Mouse (Mus musculus) cerebellum, adult 18-20 months (tissue): ENCODE measurements around the gene Use1.
"Not testable (repeated sequence)": the region's sequence is repeated elsewhere in the genome, so short reads cannot be mapped to it uniquely, and the experiment has no call there.

Source experiments
- DNase-seq, 2 experiments: peaks; one replicate each; pipeline ENCODE4 v3.0.0; 2021

The Use1 gene

DNA sequence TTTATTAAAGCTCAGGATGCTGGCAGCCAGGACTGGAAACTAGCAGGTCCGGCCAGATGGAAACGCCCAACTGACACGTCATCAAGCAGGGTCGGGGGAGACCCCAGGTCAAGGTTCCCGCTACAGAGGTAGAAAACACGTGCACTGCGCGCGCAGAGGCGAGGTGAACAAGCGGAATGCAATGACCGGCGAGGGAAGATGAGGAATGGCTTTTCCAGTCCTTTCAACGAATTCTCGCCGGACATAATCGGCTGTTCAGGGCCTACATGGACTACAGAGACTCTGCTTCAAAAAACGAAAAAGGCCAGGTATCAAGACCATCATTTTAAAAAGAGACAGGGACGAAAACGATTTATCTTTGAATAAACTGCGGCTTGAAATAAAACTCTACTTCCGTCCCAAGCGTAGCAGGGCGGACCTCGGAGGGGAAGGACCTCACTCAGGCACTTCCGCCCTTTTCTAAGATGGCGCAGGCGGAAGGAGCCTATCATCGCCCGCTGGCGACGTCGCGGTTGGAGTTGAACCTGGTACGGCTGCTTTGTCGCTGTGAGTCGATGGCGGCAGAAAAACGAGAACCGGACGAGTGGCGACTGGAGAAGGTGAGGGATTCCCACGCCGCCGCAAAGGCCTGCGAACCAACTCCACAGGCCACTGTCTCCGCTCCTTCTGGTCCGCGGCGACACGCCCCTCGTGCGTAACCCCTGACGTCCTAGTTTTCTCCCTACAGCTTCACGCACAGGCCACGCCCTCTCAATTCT, at the start of gene Use1:
Use1 (plus strand) TSS at position 78 of the 758 bp plus-strand sequence.
- DNase-seq: peak; percentile 91 to 95

DNA sequence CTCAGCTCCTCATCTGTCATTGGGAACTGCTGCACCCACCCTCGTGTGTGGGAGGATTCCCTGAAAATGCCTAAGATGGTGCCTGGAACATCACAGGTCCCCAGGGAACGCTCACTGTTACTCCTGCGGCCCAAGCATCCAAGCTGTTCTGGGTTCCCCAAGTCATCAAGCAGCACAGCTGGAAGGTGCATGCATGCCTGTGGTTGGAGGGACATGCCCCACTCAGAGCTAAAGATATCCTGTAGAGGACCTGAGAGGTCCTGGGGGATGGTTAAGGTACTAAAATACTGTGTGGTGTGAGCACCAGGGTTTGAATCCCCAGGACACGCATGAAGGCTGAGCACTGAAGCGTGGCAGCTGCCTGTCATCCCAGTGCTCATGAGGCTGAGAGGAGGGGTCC, 48.0 kb upstream of the Use1 start:
- not testable (repeated sequence) for DNase-seq

DNA sequence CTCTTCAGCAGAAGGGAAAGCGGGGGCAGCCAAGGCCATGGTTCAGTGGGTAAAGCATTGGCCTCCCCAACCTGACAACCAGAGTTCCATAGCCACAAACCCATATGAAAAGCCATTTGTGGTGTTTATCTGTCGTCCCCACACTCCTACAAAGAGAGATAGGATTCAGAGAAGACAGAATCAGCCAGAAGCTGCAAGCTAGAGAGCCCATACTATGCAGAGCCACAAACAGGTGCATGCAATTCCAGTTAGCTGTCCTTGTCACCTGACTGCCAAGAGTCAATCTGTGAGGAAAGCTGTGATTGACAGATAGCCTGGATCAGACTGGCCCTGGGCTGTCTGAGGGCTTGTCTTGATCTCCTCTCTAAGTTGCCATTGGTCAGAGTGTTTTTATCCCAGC, 46.9 kb upstream of the Use1 start:
- not testable (repeated sequence) for DNase-seq

DNA sequence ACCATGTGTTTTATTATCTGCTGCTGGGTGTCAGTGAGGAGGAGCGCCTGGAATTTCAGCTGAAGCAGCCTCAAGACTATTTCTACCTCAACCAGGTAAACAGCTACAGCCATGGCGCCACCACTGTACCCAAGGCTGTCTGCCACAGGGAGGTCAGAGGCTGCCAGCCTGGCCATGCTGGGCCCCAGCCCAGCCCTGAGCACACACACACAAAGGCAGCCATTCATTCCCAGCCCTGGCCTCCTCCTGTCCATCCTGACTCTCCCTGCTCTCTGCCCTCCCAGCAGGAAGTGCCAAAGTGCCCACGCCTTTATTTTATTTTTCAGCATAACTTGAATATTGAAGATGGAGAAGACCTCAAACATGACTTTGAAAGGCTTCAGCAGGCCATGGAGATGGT, 43.7 kb upstream of the Use1 start:
- DNase-seq: peak in 1 of 2 experiments; percentile 6

DNA sequence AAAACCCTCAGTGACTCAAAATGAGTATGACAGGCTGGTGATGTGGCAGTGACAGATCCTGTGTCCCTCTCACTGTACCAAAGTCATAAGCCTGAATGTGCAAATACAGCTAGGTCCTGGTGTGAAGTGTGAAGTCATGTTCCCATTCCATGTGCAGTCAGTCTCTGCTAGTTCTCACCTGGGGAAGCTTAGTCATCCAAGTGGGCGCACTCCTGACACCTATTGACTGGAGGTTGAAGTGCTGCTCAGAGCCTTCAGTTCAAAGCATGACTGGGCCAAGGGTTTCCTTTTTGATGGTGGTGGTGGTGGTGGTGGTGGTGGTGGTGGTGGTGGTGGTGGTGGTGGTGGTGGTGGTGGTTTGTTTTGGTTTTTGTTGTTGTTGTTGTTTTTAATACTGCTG, 41.8 kb upstream of the Use1 start:
- DNase-seq: no peak

DNA sequence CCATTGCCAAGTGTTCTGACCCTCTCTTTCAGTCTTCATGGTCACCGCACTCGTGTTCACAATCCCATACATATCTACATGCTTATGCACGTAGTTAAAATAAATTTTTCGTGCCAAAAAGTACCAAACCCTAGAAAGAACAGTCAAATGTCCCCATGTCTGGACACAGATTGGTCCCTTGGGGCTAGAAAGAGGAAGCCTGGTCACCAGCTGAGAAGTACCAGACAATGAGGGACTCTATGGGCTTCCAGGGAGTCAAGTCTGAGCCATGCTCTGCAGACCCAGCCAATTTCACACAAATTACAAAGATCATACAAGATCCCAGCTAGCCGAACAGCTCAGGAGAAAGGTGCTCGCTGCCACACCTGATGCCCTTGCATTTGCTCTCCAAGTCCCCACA, 28.8 kb upstream of the Use1 start:
- DNase-seq: not testable (repeated sequence)

DNA sequence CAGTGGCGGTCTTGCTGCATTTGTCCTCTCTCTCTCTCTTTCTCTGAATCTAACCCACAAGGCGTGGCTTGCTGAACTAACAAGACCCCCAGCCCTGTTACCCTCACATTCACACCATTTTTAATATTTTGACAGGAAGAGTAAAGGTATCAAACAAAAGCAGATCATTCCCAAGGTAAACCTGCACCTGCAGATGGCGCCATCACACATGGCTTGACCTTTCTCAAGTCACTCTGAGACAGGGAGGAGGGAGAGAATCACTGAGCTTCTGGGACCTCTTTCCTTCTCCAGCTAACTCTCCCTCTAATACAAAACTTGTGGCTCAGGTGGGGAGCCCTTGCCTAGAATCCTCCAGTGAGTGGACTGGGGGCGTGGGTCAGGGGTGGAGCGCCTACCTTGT, 26.0 kb upstream of the Use1 start:
- peak; percentile 35 to 36 for DNase-seq

DNA sequence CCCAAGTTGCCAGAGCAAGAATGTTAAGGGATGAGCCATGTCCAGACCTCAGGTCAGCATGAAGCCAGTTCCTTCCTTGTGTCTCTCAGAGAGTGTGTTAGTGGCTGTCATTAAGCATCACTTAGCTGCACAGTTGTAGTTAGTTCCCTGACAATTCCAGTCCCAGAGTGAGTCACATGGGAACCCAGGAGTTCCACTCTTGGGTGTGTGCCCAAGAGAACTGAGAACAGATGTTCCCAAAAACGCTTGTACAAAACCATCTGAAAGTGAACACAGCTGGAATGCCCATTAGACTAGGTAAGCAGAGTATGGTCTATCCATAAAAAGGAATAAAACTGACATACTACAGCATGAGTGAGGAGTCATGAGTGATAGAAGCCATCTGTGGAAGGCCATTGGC, 20.1 kb upstream of the Use1 start:
- DNase-seq: no peak

DNA sequence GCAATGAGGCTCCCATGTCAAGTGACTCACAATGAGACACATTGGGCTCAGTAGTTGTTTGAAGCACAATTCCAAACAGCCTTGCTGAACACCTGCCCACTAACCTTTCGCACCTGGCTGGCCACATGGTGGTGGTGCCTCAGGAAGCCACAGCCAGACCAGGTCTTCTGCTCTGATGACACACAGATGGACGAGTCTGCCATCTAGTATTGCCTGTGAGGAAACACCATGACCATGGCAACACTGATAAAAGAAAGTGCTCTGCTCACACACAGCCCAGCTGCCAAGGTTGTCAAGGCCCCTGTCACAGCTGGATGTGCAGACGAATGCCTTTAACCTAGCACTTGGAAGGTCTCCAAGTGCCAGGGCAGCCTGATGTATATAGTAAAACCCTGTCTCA, 15.5 kb upstream of the Use1 start:
- DNase-seq: no peak

DNA sequence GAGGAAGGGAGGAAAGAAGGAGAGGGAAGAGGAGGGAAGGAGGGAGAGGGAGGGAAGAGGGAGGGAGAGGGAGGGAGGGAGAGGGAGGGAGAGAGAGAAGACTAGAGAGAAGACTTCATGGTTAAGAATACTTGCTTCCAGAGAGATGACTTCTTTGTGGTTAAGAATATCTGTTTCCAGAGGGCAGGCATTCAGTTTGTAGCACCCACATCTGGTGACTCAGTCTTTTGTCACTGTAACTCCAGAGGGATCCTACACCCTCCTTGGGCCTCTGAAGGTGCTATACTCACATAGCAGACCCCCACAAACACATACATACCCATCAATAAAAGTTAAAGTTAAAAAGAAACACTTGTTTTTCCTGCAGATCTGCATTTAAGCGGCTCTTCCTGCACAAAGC, 15.1 kb upstream of the Use1 start:
- no peak for DNase-seq

DNA sequence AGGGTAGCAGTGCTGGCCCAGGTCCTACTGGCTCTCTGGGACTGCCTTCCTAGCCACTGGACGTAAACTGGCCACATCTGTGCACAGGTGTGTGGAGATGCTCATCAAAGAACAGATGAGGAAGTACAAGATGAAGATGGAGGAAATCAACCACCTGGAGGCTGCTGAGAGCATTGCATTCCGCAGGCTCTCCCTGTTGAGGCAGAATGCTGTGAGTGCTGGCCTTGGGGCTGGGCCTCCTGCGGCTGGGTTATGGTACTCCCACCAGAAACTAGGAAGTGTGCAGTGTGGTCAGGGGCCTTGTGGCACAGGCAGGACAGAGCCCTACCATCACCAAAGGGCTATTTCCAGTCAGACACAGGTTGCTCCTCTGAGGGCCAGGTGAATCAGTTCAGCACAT, 8.6 kb upstream of the Use1 start:
- no peak for DNase-seq

DNA sequence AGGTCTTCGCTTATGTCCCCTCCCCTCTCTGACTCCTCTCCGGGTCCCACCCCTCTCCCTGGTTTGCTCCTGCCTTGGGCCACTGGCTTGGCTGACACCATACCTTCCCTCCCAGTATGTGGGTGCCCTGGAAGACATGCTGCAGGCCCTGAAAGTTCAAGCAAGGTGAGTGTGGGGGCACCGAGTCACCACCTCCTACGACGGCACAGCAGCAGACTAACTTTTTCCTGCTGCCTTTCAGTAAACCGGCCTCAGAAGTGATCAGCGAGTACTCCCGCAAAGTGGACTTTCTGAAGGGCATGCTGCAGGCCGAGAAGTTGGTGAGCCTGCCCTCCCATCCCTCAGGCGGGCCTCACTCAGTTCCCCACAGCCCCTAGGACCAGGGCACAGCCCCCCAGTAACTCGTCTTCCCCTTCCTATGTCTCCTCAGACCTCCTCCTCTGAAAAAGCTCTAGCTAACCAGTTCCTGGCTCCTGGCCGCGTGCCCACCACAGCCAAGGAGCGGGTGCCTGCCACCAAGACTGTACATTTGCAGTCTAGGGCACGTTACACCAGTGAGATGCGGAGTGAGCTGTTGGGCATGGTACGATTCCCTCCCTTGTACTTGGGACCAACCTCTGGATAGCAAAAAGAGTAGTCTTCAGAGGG, 1.0 kb downstream of the Use1 start:
- DNase-seq: peak in 1 of 2 experiments; percentile 56

DNA sequence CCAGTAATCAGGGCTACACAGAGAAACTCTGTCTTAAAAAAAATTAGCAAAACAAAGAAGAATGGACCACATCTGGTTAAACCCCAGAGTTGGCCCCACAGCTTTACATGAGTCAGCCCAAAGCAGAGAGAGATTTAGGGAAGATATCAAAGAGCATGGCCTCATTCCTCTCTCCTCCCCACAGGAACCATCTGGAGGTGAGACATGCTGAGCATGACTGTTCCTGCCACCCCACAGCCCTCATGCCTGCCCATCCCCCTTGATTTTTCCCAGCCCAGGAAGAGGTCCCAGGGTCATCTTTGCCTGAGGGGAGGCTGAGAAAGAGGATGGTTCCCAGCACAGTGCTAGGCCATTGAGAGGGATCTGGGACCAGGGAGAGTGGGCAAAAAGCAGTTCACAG, 1.7 kb downstream of the Use1 start:
- no peak for DNase-seq

DNA sequence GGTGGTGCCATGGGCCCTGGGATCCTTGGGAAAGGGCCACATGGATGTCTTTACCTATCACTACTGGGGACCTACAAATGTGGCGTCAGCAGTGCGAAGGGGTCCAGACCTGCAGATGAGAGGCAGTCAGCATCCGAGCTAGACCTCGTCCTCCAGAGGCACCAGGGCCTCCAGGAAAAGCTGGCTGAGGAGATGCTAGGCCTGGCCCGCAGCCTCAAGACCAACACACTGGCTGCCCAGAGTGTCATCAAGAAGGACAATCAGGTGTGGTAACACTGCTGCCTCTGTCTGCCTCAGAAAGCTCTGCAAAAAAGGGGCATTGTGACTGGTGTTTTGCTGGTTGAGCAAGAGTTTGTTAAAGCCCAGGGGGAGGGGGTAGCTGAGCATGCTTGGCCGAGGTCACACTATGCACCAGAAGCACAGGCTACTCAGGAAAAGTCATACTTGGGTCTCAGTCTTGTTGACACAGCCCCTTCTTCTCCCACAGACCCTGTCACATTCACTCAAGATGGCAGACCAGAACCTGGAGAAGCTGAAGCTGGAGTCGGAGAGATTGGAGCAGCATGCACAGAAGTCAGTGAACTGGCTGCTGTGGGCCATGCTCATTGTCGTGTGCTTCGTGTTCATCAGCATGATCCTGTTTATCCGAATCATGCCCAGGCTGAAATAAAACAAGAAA, 2.5 kb downstream of the Use1 start:
- no peak for DNase-seq

DNA sequence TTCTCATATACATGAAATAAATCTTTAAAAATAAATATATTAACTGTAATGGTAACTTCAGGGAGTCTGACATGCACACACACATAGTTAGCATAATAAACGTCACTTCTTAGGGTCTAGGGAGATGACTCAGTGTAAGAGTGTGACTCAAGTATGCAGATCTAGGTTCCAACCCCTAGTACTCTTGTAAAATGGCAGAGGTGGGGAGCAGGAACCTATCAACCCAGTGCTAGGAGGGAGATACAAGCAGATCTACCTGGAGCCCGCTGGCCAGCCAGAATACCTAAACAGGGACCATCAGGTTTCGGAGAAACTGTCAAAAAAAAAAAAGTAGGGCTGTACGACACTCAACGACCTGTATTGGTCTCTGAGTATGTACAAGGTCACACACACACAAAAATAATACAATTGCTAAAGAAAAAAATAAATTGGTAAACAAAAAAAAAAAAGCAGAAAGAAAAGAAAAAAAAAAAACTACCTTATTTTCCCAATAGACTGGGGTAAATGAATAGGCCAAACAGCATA, 4.1 kb downstream of the Use1 start:
- peak in 1 of 2 experiments; percentile 38 for DNase-seq

DNA sequence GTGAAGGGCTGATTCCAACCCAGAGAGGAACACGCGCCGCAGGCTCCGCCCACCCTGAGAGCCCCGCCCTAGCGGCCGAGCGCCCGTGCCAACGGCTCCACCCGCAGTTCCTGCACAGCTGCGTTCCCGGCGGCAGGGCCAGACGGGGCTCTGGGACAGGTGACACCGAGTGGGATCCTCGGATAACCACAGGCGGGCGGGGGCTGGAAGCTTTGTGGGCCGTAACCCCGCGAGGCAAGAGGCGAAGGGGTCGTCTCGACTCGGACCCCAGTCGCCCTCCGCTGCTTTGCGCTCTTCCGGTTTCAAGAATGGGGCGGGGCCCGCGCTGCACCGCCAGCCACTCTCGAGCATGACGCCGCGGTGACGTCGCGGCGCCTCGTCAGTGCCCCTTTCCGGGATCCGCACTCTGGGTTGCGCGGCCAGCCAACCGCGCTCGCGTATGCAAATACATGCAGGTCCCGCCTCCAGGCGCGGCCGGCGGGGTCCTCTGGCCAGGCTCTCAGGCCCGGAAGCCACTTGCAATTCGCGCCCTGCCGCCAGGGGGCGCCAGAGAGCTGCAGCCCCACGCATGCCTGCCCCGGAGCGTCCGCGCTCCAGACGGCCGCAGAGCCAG, 4.7 kb downstream of the Use1 start, which contains the start of gene Ocel1:
Ocel1 (plus strand) TSS at position 63 of the 613 bp plus-strand sequence.
- peak; percentile 95 to 96 for DNase-seq

DNA sequence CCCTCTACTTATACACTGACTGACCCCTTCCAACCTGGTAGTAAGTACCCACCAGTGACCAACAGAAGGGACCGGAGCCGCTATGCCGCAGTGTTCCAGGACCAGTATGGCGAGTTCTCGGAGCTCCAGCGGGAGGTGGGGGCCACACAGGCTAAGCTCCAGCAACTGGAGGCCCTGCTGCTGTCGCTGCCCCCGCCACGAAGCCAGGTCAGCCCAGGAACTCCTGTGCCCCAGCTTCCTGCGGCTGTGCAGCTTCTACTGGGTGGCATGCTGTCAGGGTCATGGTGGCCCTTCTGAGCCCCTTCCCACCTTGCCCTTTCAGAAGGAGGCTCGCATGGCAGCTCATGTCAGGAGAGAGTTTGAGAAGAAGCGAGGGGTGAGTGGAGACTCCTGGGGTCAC, 5.8 kb downstream of the Use1 start:
- DNase-seq: peak in 1 of 2 experiments; percentile 34

DNA sequence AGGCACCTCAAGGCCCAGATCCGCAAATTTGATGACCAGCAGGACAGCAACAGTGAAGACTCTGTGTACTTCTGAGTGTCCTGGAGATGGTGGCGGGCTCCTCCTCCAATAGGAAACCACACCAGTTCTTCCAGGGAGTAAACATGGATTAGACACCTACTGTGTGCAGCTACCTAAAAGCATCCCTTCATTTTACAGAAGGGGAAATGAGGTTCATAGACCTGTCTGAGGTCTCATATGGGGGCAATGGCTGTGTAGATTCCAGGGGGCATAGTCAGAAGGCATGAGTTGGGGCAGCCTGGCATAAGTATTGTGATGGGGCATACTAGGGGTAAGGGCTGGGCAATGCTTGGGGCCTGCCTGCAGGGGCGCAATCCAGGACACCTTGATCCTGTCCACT, 6.4 kb downstream of the Use1 start:
- DNase-seq: peak in 1 of 2 experiments; percentile 23

DNA sequence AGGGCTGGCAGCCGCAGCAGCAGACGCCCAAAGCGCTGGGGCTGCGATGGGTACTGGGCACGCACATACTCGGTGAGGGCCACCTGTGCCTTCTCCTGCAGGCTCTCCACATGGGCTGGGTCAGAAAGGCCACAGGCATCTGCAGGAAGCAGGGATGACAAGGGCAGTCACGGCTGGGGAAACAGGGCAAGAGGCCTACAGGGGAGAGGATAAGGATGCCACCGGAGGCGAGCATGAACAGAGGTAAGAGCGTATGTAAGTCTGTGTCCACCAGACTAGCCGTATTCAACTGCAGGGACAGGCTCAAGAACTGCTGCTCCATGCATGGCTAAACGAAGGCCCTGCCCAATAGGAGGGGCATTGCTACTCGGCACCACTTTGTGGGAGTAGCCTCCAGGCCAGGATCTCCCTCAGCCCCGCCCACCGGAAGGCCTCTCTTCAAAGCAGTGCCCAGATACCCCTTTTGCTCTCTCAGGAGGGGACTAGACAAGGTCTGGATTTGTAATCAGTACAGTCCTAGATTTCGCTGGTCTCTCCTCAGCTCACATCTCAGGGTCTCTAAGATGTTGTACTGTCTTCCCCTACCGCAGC, 8.1 kb downstream of the Use1 start:
- no peak for DNase-seq

DNA sequence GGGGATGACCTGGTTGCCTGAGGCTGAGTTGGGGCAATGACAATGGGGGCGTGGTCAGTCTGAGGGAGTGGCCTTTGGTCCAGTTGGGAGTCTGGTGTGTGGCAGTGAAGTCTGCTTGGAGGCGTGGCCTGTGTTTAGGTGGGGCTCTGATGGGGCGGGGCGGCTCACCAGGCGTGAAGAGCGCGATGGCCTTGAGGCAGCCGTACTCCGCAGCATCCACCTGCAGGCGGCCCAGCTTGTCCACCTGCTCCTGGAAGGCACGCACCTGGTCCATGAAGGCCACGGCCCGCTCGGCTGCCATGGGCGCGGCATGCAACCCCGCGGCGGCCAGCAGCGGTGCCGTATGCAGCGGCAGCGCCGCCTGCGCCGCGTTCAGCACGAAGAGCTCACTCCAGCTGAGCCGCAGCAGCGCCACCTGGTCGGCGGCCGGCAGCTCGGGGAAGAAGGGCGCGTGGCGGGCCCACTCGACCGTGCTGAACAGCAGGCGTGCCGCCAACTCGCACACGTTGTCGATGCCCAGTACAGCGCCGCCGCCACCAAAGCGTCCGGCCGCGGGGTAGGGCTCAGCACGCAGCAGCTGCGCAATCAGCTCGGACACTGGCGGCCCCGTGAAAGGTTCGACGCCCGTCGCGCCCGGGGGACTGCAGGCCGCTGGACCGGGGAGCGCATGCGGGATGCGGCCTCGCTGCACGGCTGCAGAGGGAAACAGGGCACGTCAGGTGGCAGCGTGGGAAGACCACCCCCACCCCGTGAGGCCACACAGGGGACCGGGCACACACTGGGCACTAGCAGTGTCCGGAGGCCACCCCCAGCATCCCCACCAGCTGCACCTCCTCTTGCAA, 9.2 kb downstream of the Use1 start:
- peak; percentile 81 to 88 for DNase-seq

DNA sequence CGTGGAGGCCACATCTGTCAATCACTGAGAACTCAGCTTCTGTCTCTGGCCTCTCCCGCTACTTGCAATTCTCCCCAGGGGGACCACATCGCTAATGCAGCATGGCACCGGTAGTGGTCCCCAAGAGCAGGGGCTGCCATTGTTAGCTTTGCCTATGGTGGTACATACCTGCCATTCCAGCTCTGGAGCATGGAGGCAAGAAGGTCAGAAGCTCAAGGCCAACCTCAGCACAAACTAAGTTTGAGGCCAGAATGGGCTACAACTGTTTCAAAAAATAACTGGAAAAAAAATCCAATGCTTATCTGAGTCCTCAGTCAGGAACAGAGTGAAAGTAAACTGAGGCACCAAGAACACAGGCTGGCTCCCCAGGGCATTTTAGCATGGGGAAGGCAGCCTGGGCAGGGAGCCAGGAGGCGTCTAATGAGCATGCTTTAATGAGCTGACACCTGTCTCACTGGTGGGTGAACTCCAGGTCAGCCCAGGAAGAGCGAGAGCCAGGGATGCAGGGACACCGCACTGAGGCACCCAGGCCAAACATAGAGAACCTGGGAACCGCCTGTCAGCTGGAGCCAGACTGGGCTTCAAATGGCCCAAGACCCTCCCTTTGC, 9.9 kb downstream of the Use1 start:
- peak in 1 of 2 experiments; percentile 47 for DNase-seq
